Mouse (Mus musculus): ENCODE measurements around the gene Cntfr. TPM values are rescaled to one million over a fixed set of nuclear protein-coding genes. Genes with fewer than 3 reads are reported as not detected.

Gene Cntfr
- polyA plus RNA-seq, 1 experiment, result not detected

DNA sequence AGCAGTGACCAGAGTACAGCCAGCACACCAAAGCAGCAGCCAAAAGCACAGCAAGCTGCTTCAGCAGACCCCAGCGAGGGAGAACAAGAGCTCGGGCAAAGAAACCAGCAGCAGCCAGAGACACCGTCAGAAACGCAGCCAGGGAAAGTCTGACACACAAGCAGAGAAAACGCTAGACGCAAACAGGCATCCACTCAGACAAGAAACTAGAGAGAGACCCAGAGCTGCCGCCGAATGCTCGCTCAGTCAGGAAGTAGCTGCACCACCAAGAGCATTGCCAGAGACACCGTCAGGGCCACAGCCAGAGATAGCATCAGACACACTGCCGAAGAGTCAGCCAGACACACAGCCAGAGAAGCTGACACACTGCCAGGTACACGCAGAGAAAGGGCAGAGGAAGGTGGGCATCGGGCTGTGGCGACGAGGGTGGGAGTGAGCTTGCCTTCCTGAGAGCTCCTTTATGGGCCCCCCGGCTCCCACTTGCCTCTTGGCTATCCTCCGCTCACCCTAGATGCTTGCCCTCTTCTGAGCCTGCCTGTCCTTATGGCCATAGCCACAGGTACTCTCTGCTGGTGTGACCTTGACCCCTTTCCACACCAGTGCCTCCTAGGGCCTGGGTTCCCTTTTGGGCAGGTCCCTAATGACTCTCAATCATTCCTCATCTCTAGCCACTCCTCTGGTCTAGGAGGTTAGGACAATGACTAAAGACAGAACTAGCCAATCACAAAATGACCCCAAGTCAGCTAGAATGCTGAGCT, 20.5 kb downstream of the Cntfr start:
- TF ChIP-seq CTCF (IDR thresholded peaks at IDR 0.05; ENCODE audit: low read depth, low read length) (no peak), POLR2A (IDR thresholded peaks at IDR 0.05; ENCODE audit: borderline replicate concordance, low read depth, low read length) (no peak)
- H3K27ac ChIP-seq (ENCODE audit: insufficient read depth, low read depth, low read length), result no peak overlapping the region
- no peaks in the 10 kb centered on the region for H3K4me1 ChIP-seq (ENCODE audit: control insufficient read depth, insufficient read depth, low read length)
- H3K4me3 ChIP-seq (ENCODE audit: insufficient read depth, low read length), result no peak overlapping the region

DNA sequence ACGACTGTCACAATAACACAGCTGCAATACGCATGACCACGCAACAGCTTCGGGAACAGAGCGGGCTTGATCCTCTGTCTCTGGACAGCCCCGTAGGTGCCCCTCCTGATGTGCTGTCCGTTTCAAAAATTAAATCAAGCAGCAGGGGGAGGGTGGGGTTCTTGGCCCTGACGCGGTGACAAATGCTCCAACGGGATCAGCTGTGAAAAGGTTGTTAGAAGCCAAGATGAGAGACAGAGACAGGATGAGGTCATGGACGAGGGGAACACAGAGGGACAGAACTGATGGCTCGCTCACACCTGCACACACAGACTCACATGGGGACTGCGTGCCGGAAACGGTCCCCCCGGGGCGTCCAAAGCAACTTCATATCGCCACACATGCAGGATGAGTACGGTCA, 23.7 kb downstream of the Cntfr start:
- Histone ChIP-seq H3K27ac (ENCODE audit: insufficient read depth, low read depth, low read length) (no peak overlapping the region), H3K4me3 (ENCODE audit: insufficient read depth, low read length) (no peak overlapping the region), H3K4me1 (ENCODE audit: control insufficient read depth, insufficient read depth, low read length) (no peaks in the 10 kb centered on the region)
- TF ChIP-seq POLR2A (IDR thresholded peaks at IDR 0.05; ENCODE audit: borderline replicate concordance, low read depth, low read length) (no peak), CTCF (IDR thresholded peaks at IDR 0.05; ENCODE audit: low read depth, low read length) (no peak)

DNA sequence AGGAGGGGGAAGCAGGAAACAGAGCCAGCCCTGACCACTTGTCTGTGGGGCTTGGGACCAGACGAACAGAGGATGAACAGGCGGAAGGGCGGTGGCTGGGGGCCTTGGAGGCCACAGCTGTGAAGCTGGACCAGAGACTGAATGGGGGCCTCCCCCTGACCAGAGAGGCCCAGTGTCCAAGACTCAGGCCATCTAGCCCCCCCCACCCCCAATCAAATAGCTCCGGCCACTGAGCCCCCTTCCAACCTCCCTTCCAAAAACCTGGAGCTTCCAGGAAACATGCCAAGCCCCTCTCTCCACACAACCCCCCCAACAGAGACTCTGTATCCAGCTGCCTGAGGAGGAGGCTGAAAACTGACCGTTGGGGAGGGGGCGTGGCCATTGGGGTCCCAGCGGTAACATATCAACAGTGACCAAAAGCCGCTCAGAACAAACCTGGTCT, 24.3 kb downstream of the Cntfr start:
- Histone ChIP-seq H3K4me1 (ENCODE audit: control insufficient read depth, insufficient read depth, low read length) (no peaks in the 10 kb centered on the region), H3K4me3 (ENCODE audit: insufficient read depth, low read length) (no peak overlapping the region), H3K27ac (ENCODE audit: insufficient read depth, low read depth, low read length) (no peak overlapping the region)
- no peak for TF ChIP-seq POLR2A (IDR thresholded peaks at IDR 0.05; ENCODE audit: borderline replicate concordance, low read depth, low read length)
- TF ChIP-seq CTCF (IDR thresholded peaks at IDR 0.05; ENCODE audit: low read depth, low read length), result no peak

DNA sequence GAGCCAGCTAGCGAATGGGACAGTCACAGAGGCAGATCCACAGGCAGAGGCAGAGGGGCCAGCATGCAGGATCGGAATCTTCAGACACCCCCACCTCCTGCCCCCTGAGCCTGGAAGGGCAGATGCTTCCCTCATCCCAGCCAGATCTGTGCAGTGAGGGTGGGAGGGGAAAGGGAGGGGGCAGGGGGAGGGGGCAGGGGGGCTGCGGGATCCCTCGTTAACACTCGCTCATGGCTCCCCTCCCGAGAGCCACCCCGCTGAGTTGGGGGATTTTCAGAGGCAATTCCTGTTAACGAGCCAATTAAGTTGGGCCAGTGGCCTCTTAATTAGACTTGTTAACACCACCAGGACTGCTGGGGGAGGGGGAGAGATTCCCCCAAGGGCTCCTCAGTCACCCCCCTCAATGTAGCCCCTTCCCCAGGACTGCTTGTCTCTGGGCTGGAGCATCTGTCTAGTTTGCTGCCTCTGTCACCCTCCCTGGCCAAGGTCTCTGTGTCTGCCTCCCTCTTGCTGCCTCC, 24.9 kb downstream of the Cntfr start:
- no peak overlapping the region for H3K4me3 ChIP-seq (ENCODE audit: insufficient read depth, low read length)
- no peaks in the 10 kb centered on the region for H3K4me1 ChIP-seq (ENCODE audit: control insufficient read depth, insufficient read depth, low read length)
- H3K27ac ChIP-seq (ENCODE audit: insufficient read depth, low read depth, low read length), result no peak overlapping the region
- TF ChIP-seq CTCF (IDR thresholded peaks at IDR 0.05; ENCODE audit: low read depth, low read length) (no peak), POLR2A (IDR thresholded peaks at IDR 0.05; ENCODE audit: borderline replicate concordance, low read depth, low read length) (no peak)

DNA sequence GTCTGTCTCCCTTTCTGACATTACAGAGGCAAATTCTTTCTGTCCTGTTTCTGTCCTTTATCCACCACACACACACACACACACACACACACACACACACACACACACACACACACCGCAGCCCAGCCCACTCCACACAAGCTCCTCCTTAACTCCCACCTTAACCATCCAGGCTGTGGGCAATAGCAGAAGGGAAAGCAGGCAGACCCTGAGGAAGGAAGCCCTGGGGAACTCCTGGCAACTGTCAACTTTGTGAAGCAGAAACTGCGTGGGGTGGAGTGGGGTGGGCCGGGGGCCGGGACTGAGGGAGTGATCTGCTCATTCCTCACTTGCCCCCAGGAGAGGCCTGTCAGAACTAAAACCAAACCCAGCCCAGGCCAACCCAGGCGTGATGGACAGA, 25.4 kb downstream of the Cntfr start:
- no peak overlapping the region for H3K4me3 ChIP-seq (ENCODE audit: insufficient read depth, low read length)
- H3K4me1 ChIP-seq (ENCODE audit: control insufficient read depth, insufficient read depth, low read length), result no peaks in the 10 kb centered on the region
- TF ChIP-seq CTCF (IDR thresholded peaks at IDR 0.05; ENCODE audit: low read depth, low read length) (no peak), POLR2A (IDR thresholded peaks at IDR 0.05; ENCODE audit: borderline replicate concordance, low read depth, low read length) (no peak)
- no peak overlapping the region for H3K27ac ChIP-seq (ENCODE audit: insufficient read depth, low read depth, low read length)

DNA sequence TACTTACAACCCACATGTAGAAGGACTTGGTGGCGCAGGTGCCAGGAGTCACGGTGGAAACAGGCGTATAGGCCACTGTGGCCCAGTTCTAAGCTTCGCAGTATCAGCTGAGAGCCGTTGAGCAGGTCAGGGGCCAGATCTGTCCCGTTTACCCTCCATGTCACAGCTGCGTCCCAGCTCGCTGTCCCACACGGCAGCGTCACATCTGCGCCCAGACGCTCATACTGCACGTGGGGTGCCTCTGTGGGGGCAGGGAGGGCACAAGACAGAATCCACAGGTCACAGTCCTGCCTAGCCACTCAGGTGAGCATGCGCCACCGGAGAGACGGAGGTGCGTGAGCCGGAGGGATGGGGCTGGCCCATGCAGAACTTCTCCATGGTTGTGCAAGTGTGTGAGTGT, 26.1 kb downstream of the Cntfr start:
- TF ChIP-seq CTCF (IDR thresholded peaks at IDR 0.05; ENCODE audit: low read depth, low read length) (no peak), POLR2A (IDR thresholded peaks at IDR 0.05; ENCODE audit: borderline replicate concordance, low read depth, low read length) (no peak)
- H3K27ac ChIP-seq (ENCODE audit: insufficient read depth, low read depth, low read length), result no peak overlapping the region
- H3K4me3 ChIP-seq (ENCODE audit: insufficient read depth, low read length), result no peak overlapping the region
- H3K4me1 ChIP-seq (ENCODE audit: control insufficient read depth, insufficient read depth, low read length), result no peaks in the 10 kb centered on the region

DNA sequence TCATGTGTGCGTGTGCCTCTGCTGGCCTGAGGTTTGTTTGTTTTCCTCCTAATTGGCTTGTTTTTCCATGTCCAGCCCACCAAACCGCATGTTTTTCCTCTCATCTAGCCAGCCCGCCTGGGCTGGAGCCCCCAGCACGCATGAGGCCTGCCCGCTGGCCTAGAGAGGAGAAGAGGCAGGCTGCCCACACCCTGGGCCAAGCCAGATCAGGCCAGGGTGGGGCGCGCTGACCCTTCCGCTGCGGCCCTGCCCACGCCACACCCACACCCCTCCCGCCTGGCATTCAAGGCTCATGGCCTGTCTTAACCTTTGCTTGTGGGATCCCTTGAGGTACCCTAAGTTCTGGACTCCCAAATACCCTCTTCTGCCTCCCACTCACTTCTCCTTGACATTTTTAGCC, 30.2 kb downstream of the Cntfr start:
- Histone ChIP-seq H3K27ac (ENCODE audit: insufficient read depth, low read depth, low read length) (no peak overlapping the region), H3K4me1 (ENCODE audit: control insufficient read depth, insufficient read depth, low read length) (no peaks in the 10 kb centered on the region), H3K4me3 (ENCODE audit: insufficient read depth, low read length) (no peak overlapping the region)
- TF ChIP-seq POLR2A (IDR thresholded peaks at IDR 0.05; ENCODE audit: borderline replicate concordance, low read depth, low read length), result no peak
- no peak for TF ChIP-seq CTCF (IDR thresholded peaks at IDR 0.05; ENCODE audit: low read depth, low read length)

DNA sequence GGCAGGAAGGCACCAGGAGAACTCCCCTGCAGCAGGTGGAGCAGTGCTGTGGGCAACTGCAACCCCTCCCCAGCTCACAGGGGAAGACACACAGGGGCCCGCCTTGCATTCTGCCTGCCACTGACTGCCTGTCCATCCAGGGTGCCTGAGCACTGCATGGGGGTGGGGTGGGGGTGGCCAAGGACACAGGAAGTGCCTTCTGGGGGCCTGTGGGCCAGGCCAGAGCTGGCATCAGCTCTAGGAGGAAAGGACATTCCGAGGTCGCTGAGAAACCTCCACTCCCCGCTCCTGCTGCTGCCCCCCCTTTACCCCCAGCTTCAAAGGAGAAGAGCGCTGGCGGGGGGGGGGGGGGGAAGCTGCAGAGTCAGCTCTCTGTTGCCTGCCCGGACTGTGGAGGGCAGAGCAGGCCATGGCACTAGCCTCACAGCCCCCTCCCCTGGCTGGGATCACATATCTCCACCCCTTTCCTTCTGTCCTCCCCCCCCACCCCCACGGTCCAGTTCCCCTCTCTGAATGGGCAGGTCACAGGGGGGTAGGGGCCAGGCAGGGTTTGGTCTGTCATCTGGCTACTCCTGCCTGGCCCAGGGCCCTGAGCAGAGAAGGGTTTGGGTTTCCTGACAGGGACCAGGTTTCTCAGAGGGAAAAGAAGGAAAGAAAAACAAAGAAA, 31.7 kb downstream of the Cntfr start:
- H3K4me1 ChIP-seq (ENCODE audit: control insufficient read depth, insufficient read depth, low read length), result no peaks in the 10 kb centered on the region
- no peak for TF ChIP-seq CTCF (IDR thresholded peaks at IDR 0.05; ENCODE audit: low read depth, low read length)
- no peak for TF ChIP-seq POLR2A (IDR thresholded peaks at IDR 0.05; ENCODE audit: borderline replicate concordance, low read depth, low read length)
- no peak overlapping the region for H3K4me3 ChIP-seq (ENCODE audit: insufficient read depth, low read length)
- no peak overlapping the region for H3K27ac ChIP-seq (ENCODE audit: insufficient read depth, low read depth, low read length)

DNA sequence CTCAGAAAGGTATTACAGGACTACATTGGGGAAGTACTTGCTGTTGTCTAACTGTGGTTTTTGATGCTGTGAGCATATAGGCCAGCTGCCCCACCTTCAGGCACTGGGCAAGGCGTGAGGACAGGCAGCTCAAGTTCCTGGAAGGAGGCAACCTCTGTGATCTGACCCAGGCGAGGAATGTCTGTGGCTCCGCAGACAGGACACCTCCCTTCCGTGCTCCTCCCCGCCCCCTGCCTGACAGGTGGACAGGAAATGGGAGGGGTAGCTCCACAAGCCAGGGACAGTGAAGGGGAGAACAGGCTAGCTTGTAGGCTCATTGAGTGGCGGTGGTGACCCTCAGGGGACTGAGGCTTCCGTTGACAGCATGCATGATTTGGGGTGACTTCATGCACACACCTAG, 32.4 kb downstream of the Cntfr start:
- Histone ChIP-seq H3K27ac (ENCODE audit: insufficient read depth, low read depth, low read length) (no peak overlapping the region), H3K4me1 (ENCODE audit: control insufficient read depth, insufficient read depth, low read length) (no peaks in the 10 kb centered on the region), H3K4me3 (ENCODE audit: insufficient read depth, low read length) (no peak overlapping the region)
- no peak for TF ChIP-seq CTCF (IDR thresholded peaks at IDR 0.05; ENCODE audit: low read depth, low read length)
- TF ChIP-seq POLR2A (IDR thresholded peaks at IDR 0.05; ENCODE audit: borderline replicate concordance, low read depth, low read length), result no peak

DNA sequence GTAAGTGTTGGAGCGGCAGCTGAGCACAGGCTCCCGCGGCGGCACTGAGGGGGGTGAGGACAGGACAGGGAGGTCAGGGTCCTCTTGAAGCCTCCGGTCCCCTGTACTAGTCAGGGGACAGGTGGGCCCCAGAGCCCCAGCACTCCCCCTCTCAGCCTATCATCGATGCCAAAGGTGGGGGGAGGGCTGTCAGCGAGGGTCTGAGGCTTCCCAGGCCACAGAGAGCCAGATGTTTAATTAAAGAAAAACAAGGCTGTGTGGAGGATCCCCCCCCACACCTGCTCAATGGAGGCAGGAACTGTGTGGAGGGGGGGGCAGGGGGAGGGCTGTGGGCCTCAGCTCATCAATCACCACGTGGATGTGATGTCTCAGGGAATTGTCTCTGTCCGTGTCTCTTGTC, 33.3 kb downstream of the Cntfr start:
- Histone ChIP-seq H3K4me1 (ENCODE audit: control insufficient read depth, insufficient read depth, low read length) (no peaks in the 10 kb centered on the region), H3K4me3 (ENCODE audit: insufficient read depth, low read length) (no peak overlapping the region), H3K27ac (ENCODE audit: insufficient read depth, low read depth, low read length) (no peak overlapping the region)
- TF ChIP-seq POLR2A (IDR thresholded peaks at IDR 0.05; ENCODE audit: borderline replicate concordance, low read depth, low read length), result no peak
- TF ChIP-seq CTCF (IDR thresholded peaks at IDR 0.05; ENCODE audit: low read depth, low read length), result no peak
